Mouse (Mus musculus) lung, embryonic 15.5 days (tissue): ENCODE data around the gene Polh. TPM values are rescaled to one million over a fixed set of nuclear protein-coding genes. Genes with fewer than 3 reads are reported as not detected.

Experiments used
- ATAC-seq: fragments of 200-750 bp; cut with Nextera tagmentation; 2 replicates; pipeline ENCODE4 v1.8.0; 2017; ENCODE audit warnings: moderate number of reproducible peaks, borderline replicate concordance; ENCODE audit not compliant: low FRiP score, low TSS enrichment; ENCODE audit errors: extremely low read depth
- H3K27ac ChIP-seq: fragments of 300-500 bp; sonication (generic); 2 replicates; pipeline ENCODE4 v1.5.1; 2015; ENCODE audit warnings: moderate library complexity, mild to moderate bottlenecking, inconsistent platforms
- H3K27me3 ChIP-seq: fragments of 300-500 bp; sonication (generic); 2 replicates; pipeline ENCODE4 v1.6.1; 2015; ENCODE audit warnings: inconsistent platforms
- H3K36me3 ChIP-seq: fragments of 300-500 bp; sonication (generic); 2 replicates; pipeline ENCODE4 v1.6.1; 2015; ENCODE audit warnings: inconsistent platforms
- H3K4me1 ChIP-seq: fragments of 300-500 bp; sonication (generic); 2 replicates; pipeline ENCODE4 v1.6.1; 2015; ENCODE audit warnings: inconsistent platforms
- H3K4me2 ChIP-seq: fragments of 300-500 bp; sonication (generic); 2 replicates; pipeline ENCODE4 v1.6.1; 2015; ENCODE audit warnings: inconsistent platforms, mild to moderate bottlenecking, moderate library complexity
- H3K4me3 ChIP-seq: fragments of 300-500 bp; sonication (generic); 2 replicates; pipeline ENCODE4 v1.5.1; 2015; ENCODE audit warnings: mild to moderate bottlenecking, inconsistent platforms
- H3K9ac ChIP-seq: fragments of 300-500 bp; sonication (generic); 2 replicates; pipeline ENCODE4 v1.6.1; 2015; ENCODE audit warnings: inconsistent platforms
- H3K9me3 ChIP-seq: fragments of 300-500 bp; sonication (generic); 2 replicates; pipeline ENCODE4 v1.6.1; 2016; ENCODE audit warnings: inconsistent platforms
- WGBS: fragments of 180-500 bp; shearing (Covaris S2); methylation state at CpG from one replicate; pipeline ENCODE4 v1.1.7; 2015; 5-methylcytosine and 5-hydroxymethylcytosine counted together
- polyA plus RNA-seq: library from polyadenylated mRNA; unstranded; fragments of >200 nt; fragmentation: Nextera tagmentation; extraction: Ambion mirVana; gene quantifications from 2 replicates; pipeline ENCODE4 v1.2.1, GENCODE M21; 2015

The Polh gene
- polyA plus RNA-seq = 21.4 and 21.9 TPM in 2 replicates

DNA sequence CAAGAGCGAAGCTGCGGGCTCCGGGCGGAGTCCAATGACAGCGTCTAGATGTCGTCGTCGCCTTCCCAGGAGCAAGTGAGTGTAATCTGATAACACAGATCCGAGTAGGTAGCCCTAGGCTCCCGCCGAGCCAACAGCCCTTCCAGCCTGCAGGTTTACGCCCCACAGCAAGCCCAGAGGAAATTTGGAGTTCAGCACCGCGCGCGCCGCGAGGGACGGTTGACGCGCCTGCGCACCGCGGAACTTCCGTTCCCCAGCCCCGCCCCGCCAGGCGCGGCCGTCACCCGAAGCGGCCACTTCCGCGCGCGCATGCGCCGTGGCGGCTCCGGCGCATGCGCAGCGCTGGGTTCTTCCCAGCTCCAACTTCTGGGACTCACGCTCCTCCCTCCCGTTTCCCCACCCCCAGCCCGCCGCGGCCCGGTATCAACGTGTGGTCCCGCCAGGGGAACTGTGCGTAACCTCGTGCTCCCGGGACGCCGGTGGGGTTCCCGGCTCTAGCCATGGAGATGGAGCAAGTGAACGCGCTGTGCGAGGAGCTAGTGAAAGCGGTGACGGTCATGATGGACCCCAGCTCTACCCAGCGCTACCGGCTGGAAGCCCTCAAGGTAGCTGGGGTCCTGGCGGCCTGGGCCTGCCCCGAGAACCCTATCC, at the start of gene Polh, which contains the start of gene Xpo5:
Gene Polh (minus strand): TSS at position 225 of the 651 bp plus-strand sequence.
Gene Xpo5 (plus strand): TSS at position 362 of the 651 bp plus-strand sequence.
- Histone ChIP-seq H3K4me2 (peak within 1 kb of the TSS; percentile 80), H3K9ac (peak within 1 kb of the TSS; percentile 79), H3K27ac (peak within 1 kb of the TSS; percentile 85), H3K9me3 (no peaks in the 10 kb centered on the region), H3K4me1 (peaks cover 28% of the 10 kb centered on the region), H3K36me3 (peaks cover 34% of the 10 kb centered on the region), H3K27me3 (no peaks in the 10 kb centered on the region), H3K4me3 (peak within 1 kb of the TSS; percentile 74)
- peak; percentile 96 for ATAC-seq
- under 1% methylated on average over 61 of the region's 66 CpGs for WGBS

DNA sequence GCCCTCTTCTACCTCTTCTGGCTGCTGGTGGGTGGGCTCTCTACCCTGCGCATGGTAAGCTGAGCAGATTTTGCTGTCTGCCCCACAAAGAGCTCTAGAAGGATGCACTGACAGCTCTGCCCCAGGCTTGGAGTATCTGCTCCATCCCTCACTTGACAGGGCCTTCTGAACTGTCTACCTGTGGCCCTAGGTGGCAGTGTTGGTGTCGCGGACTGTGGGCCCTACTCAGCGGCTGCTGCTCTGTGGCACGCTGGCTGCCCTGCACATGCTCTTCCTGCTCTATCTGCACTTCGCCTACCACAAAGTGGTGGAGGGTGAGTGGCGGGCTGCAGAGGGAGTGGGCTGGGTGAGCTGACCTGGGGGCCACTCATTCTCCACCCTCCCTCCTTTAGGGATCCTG, 48.7 kb upstream of the Polh start:
- Histone ChIP-seq H3K4me2 (no peak overlapping the region), H3K4me1 (peaks cover 35% of the 10 kb centered on the region), H3K4me3 (no peak overlapping the region), H3K27me3 (peaks cover 25% of the 10 kb centered on the region), H3K9me3 (no peaks in the 10 kb centered on the region), H3K36me3 (peaks cover 32% of the 10 kb centered on the region), H3K27ac (no peak overlapping the region), H3K9ac (no peak overlapping the region)
- 69% methylated on average over 7 of the region's 7 CpGs for WGBS
- ATAC-seq = no peak

DNA sequence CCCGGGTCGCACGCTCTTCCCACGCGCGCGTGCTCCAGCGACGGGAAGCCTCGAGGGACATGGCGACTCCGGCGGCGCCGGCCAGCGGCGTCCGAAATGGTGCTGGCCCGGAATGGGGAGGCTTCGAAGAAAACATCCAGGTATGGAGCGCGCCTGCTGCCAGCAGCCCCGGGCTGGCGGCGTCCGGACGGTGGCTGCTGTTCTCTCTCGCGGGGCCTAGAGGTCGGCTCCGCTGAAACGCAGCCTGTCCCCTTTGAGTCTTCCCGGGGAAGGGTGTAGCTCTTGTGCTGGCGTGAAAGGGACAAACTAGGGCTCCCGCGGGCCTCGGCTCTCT, 45.7 kb upstream of the Polh start:
- peak; percentile 40; the same call in 1 of the 2 replicates for ATAC-seq
- H3K9me3 ChIP-seq = no peaks in the 10 kb centered on the region
- H3K36me3 ChIP-seq = peaks cover 61% of the 10 kb centered on the region
- under 1% methylated on average over 37 of the region's 37 CpGs for WGBS
- H3K27ac ChIP-seq = peak overlapping the region; percentile 81
- peak overlapping the region; percentile 99 for H3K9ac ChIP-seq
- H3K4me3 ChIP-seq = peak overlapping the region; percentile 87
- H3K4me2 ChIP-seq = peak overlapping the region; percentile 89
- H3K27me3 ChIP-seq = no peaks in the 10 kb centered on the region
- H3K4me1 ChIP-seq = peaks cover 33% of the 10 kb centered on the region

DNA sequence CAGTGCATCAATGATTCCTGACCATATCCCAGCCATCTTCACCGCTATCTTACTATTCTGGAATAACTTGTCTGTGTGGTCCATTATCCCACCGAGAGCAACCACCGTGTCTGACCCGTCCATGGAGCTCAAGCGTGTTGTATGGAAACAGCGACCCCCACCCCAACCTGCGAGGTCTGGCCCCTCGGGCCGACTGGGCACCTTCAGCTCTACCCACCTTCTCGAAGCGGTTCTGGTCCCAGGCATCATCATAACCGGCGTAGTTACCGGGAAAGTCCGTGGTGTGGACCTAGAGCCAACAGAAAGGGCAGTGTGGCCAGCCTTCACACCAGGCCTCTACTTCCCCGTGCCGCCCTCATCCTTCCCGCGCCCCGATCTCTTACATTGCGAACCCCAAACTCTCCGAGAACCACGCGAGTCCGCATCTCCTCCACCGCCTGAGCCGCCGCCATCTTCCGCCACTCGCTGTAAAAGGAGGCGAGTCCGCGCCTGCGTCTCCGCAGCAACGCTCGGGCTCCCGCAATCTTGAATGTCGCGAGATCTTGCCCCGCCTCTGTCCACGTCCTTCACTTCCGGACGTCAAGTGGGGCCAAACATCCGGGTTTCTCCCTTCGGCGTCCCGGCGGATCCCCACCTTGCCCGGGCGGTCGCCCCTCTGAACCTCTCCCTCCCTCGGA, 45.2 kb upstream of the Polh start, which contains the start of the genes Polr1c and Yipf3:
Gene Polr1c (minus strand): TSS at position 543 of the 677 bp plus-strand sequence.
Gene Yipf3 (plus strand): TSS at position 569 of the 677 bp plus-strand sequence.
- WGBS = under 1% methylated on average over 53 of the region's 53 CpGs
- H3K36me3 ChIP-seq = peaks cover 66% of the 10 kb centered on the region
- H3K27ac ChIP-seq = peak within 1 kb of the TSS; percentile 81
- H3K27me3 ChIP-seq = no peaks in the 10 kb centered on the region
- H3K4me2 ChIP-seq = peak within 1 kb of the TSS; percentile 89
- peak within 1 kb of the TSS; percentile 99 for H3K9ac ChIP-seq
- H3K4me1 ChIP-seq = peaks cover 33% of the 10 kb centered on the region
- H3K9me3 ChIP-seq = no peaks in the 10 kb centered on the region
- peak within 1 kb of the TSS; percentile 87 for H3K4me3 ChIP-seq
- ATAC-seq = peak; percentile 85

DNA sequence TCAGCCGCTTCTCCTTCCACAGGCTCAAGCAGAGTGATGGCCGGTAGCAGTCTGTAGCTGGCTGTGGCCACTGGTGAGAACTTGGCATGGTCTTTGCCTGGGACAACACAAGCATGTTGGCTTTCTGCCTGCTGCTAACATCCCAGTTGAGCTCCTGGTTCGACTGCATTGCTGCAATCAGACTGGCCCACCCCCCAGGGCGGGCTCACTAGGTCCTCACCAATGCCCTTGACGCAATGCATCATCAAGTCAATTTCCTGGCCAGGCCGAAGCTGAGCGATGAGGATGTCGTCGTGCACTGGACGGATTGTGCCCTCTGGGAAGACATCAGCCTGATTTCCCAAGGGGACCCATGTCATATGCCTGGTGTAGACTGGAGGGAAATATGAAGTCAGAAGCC, 42.1 kb upstream of the Polh start:
- peaks cover 70% of the 10 kb centered on the region for H3K36me3 ChIP-seq
- H3K27me3 ChIP-seq = no peaks in the 10 kb centered on the region
- H3K4me2 ChIP-seq = no peak overlapping the region
- no peaks in the 10 kb centered on the region for H3K9me3 ChIP-seq
- peaks cover 36% of the 10 kb centered on the region for H3K4me1 ChIP-seq
- H3K27ac ChIP-seq = no peak overlapping the region
- no peak for ATAC-seq
- no peak overlapping the region for H3K9ac ChIP-seq
- 54% methylated on average over 10 of the region's 10 CpGs for WGBS
- H3K4me3 ChIP-seq = no peak overlapping the region

DNA sequence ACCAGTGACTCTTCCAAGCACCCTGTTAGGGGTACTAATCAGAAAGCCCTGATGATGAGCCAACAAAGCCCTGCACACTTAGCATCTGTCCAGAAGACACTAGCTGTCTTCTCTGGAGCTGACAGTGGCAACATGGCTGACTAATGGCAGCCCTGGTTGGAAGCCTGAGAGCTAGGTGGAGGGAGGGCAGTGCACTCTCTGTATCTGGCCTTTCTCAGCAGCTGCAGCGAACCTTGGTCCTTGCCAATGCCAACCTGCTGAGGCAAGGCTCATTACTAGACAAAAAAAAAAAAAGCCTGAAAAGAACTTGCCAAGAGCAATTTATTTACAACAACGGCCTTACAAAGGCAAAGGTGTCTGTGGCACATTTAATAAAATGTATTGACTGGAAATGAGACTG, 41.2 kb upstream of the Polh start:
- Histone ChIP-seq H3K27me3 (no peaks in the 10 kb centered on the region), H3K27ac (peak overlapping the region; percentile 15; the same call in 1 of the 2 replicates), H3K4me3 (no peak overlapping the region), H3K4me1 (peaks cover 26% of the 10 kb centered on the region), H3K9ac (no peak overlapping the region), H3K9me3 (no peaks in the 10 kb centered on the region), H3K4me2 (no peak overlapping the region), H3K36me3 (peaks cover 75% of the 10 kb centered on the region)
- ATAC-seq = no peak
- WGBS = 73% methylated on average over 2 of the region's 2 CpGs

DNA sequence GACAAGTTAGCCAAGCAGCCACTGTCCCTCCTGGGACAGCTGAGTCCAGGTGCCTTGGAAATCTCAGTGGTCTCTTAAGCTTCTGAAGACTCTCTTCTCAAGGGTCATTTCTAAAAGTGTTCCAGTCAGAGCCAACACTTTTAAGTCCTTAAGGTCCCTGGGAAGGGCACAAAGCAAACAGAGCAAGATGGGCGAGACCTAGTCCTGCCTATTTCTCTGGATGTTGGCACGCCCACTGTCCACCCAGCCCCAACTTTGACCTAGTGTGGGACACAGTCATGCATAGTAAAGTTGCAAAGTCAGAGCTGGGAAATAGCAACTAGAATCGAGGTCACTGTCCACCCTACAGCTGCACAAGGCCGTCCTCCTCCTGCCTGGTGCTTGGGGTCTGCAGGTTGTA, 40.5 kb upstream of the Polh start:
- WGBS = 68% methylated on average over 4 of the region's 4 CpGs
- ATAC-seq = no peak
- Histone ChIP-seq H3K4me3 (no peak overlapping the region), H3K36me3 (peaks cover 81% of the 10 kb centered on the region), H3K4me1 (peaks cover 24% of the 10 kb centered on the region), H3K27ac (peak overlapping the region; percentile 20; the same call in 1 of the 2 replicates), H3K27me3 (no peaks in the 10 kb centered on the region), H3K9me3 (no peaks in the 10 kb centered on the region), H3K9ac (no peak overlapping the region), H3K4me2 (no peak overlapping the region)

DNA sequence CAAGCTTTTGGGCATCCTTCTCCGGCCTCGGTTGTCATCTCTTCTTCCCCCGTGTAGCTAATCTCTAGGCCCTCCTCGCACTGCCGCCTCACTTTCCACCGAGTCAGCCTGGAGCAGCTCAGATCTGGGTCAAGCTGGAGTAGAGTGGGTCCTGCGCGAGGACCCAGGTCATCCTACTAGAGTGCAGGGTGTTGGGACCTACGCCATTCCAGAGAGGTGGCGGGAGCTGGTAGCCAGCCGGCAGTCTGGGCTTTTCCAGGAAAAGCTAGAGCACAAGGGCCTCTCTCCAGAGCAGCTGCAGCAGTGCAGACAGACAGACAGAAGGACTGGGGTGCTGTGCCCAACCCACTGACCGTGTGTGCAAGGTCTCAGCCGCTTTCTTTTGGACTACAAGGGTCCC, 39.8 kb upstream of the Polh start:
- Histone ChIP-seq H3K27ac (peak overlapping the region; percentile 20; the same call in 1 of the 2 replicates), H3K4me2 (no peak overlapping the region), H3K27me3 (no peaks in the 10 kb centered on the region), H3K36me3 (peaks cover 87% of the 10 kb centered on the region), H3K9me3 (no peaks in the 10 kb centered on the region), H3K4me1 (peaks cover 24% of the 10 kb centered on the region), H3K4me3 (no peak overlapping the region), H3K9ac (no peak overlapping the region)
- WGBS = 80% methylated on average over 13 of the region's 13 CpGs
- no peak for ATAC-seq

DNA sequence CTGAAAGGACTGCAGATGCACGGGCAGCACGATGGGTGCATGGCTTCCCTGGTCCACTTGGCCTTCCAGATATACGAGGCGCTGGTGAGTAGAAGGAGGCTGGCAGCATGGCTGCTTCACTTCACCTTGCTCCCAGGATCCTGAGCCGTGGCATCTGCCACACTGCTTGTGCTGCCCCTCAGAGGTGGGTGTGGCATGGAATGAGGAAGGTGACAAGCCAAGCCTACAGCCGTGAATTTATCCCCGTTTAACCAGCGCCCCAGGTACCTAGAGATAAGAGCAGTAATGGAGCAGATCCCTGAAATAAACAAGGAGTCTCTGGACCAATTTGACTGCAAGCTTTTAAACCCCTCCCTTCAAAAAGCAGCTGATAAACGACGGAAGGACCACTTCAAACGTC, 39.0 kb upstream of the Polh start:
- H3K9ac ChIP-seq = no peak overlapping the region
- H3K27me3 ChIP-seq = no peaks in the 10 kb centered on the region
- H3K4me3 ChIP-seq = no peak overlapping the region
- 61% methylated on average over 11 of the region's 11 CpGs for WGBS
- H3K9me3 ChIP-seq = no peaks in the 10 kb centered on the region
- no peak for ATAC-seq
- peaks cover 95% of the 10 kb centered on the region for H3K36me3 ChIP-seq
- H3K4me1 ChIP-seq = peaks cover 17% of the 10 kb centered on the region
- H3K4me2 ChIP-seq = no peak overlapping the region
- H3K27ac ChIP-seq = no peak overlapping the region

DNA sequence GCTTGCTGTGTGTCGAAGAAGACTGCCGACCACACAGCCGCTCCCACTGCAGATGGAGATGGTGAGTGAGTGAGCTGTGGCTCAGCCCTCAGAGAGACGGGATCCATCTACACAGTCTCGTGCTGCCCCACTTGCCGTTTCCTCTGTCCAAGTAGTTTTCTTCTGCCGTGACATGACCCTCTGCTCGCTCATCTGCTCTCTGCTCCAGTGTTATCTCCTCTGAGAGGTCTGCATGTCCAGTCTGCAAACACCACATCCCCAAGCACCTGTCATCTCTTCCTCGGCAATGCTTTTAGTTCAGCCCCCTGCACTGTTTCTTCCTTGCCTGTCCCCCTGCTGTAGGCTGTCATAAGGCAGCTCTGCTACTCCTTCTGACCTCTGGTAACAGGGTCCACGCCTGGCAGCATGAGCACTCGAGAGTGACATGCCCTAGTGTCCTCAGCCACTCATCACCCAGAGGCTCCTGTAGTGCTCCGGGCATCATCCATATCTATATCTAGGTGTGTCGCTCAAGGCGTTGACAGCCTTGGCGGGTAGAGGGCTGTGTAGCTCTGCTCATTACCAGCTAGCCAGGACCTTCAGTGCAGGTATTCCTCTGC, 37.2 kb upstream of the Polh start:
- Histone ChIP-seq H3K36me3 (peaks cover 89% of the 10 kb centered on the region), H3K27ac (no peak overlapping the region), H3K9ac (no peak overlapping the region), H3K4me3 (no peak overlapping the region), H3K9me3 (no peaks in the 10 kb centered on the region), H3K4me1 (peaks cover 11% of the 10 kb centered on the region), H3K4me2 (no peak overlapping the region), H3K27me3 (no peaks in the 10 kb centered on the region)
- ATAC-seq = no peak
- WGBS = 76% methylated on average over 15 of the region's 15 CpGs

DNA sequence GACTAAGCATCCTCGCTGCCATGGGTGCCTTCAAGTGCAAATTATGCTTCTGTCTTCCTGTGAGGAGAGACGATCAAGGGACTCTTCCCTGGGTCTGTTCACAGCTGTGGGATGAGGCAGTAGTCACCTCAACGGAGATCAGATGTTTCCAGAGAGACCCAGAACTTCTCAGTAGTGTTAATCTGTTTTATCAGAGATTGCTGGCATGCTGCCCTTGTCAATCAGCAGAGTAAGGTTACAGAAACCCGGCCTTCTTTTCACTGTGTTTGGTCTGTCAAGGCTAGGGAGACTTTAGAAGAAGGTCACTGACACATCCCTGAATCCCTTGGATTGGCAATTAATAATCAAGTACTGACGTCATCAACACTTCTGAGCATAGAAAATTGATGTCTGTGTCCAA, 35.0 kb upstream of the Polh start:
- no peak overlapping the region for H3K9ac ChIP-seq
- no peaks in the 10 kb centered on the region for H3K27me3 ChIP-seq
- ATAC-seq = no peak
- peaks cover 3% of the 10 kb centered on the region; the same call in 1 of the 2 replicates for H3K4me1 ChIP-seq
- no peak overlapping the region for H3K4me2 ChIP-seq
- no peaks in the 10 kb centered on the region for H3K9me3 ChIP-seq
- no peak overlapping the region for H3K4me3 ChIP-seq
- no peak overlapping the region for H3K27ac ChIP-seq
- peaks cover 82% of the 10 kb centered on the region for H3K36me3 ChIP-seq
- 68% methylated on average over 5 of the region's 5 CpGs for WGBS

DNA sequence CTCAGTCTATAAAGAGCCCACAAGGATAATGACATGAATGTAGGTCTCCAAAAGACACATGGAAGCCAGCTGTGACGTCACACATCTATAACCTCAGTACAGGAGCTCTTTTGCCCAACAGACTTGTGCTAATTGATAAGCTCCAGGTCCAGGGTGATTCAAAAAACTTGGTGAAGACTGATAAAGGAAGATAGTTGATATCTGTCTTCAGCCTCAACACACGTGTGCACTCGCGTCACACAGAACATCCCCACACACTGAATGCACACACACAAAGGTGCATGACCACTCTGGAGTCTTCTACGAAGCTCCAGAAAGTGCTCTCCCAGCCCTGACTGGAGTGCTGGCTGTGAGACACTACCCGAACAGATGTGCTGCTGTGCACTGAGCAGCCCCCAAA, 34.6 kb upstream of the Polh start:
- no peak for ATAC-seq

More for the DNA sequence above, 34.6 kb upstream of the Polh start:
- H3K9ac ChIP-seq = no peak overlapping the region
- H3K27ac ChIP-seq = no peak overlapping the region
- no peaks in the 10 kb centered on the region for H3K4me1 ChIP-seq
- no peak overlapping the region for H3K4me3 ChIP-seq
- H3K4me2 ChIP-seq = no peak overlapping the region
- no peaks in the 10 kb centered on the region for H3K9me3 ChIP-seq
- no peaks in the 10 kb centered on the region for H3K27me3 ChIP-seq
- 92% methylated on average over 6 of the region's 6 CpGs for WGBS
- H3K36me3 ChIP-seq = peaks cover 81% of the 10 kb centered on the region
